Mouse (Mus musculus) gastrocnemius, adult 2 months (tissue): ENCODE measurements around the gene Guk1. TPM values are rescaled to one million over a fixed set of nuclear protein-coding genes. Genes with fewer than 3 reads are reported as not detected.

ENCODE experiments used
- DNase-seq: peaks from one replicate; pipeline ENCODE4 v3.0.0; 2022
- H3K27ac ChIP-seq: fragments of 200-600 bp; 2 replicates; pipeline ENCODE4 v1.8.1; 2022; ENCODE audit warnings: mild to moderate bottlenecking
- H3K4me3 ChIP-seq: fragments of 200-600 bp; 2 replicates; pipeline ENCODE4 v1.8.1; 2022; ENCODE audit warnings: mild to moderate bottlenecking, moderate library complexity
- CTCF ChIP-seq: fragments of 200-600 bp; IDR thresholded peaks from 2 replicates; pipeline ENCODE4 v1.8.1; 2022; ENCODE audit warnings: antibody characterized with exemption, mild to moderate bottlenecking, moderate library complexity
- intact Hi-C: fragments of 180-260 bp; cut with DNase I; formaldehyde crosslinking; loops from one replicate; pipeline ENCODE4 v1.15.1; 2025
- total RNA-seq, 2 experiments: library from RNA; stranded (reverse); gene quantifications; 2 replicates each; pipeline ENCODE4 v1.2.3; 2021

Gene Guk1
- total RNA-seq, 2 experiments from 2014 or later = 25.4 to 28.7 TPM

- no peak overlapping the region for H3K27ac ChIP-seq
- no peak overlapping the region for H3K4me3 ChIP-seq
- intact Hi-C loops = no loop called here
- peak; percentile 14 for DNase-seq
- TF ChIP-seq CTCF = peak; percentile 39
Measured at GRCm38 (mm10) chr11:59151729-59152128, 40.3 kb downstream of the Guk1 start.

DNA sequence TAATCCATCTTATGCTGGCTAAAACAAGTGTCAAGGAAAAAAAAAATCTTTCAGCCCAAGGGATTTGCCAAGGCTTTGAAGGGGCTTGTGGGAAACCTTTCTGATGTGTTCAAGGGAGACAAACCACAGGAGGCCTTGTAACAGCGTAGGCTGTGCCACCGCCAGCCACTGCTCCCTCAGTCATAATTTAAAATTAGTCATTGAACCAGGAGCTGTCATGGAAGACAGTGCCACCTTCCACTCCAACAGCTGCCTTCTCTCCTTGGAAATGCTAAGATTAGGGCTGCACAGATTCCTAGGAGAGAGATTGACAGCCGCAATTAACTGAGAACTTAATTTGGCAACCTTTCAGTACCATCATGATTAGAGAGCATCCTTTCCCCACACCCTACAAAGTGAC is 42.7 kb downstream of the Guk1 start:
- no peak for TF ChIP-seq CTCF
- intact Hi-C loops = no loop called here
- Histone ChIP-seq H3K4me3 (no peak overlapping the region), H3K27ac (no peak overlapping the region)
- DNase-seq = peak; percentile 14

DNA sequence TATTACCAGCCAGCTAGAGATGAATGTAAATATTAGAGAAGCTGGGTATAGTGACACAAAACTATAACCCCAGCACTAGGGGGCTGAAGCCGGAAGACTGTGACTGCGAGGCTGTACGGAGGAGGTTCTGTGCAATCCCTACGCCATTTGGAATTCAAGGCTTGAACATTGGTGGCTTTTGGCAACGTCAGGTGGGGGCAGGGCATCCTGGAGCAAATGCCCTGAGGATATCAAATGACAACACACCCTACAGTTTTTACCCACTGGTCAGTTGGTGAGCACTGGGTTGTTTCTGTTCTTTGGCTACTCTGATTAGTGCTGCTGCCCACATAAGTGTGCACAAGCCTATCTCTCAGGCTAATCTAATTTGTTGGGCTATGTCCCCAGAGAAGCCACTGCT is 49.0 kb downstream of the Guk1 start:
- Histone ChIP-seq H3K4me3 (no peak overlapping the region; the same call in 1 of the 2 replicates), H3K27ac (peak overlapping the region; percentile 99)
- peak; percentile 64 for DNase-seq
- no peak for TF ChIP-seq CTCF
- intact Hi-C loops = no loop called here

- TF ChIP-seq CTCF = no peak
- Histone ChIP-seq H3K4me3 (peak overlapping the region; percentile 55), H3K27ac (peak overlapping the region; percentile 99)
- DNase-seq = peak; percentile 52
- intact Hi-C loops = no loop called here
Measured at GRCm38 (mm10) chr11:59141772-59142370, 50.1 kb downstream of the Guk1 start.

- DNase-seq = peak; percentile 89
- Histone ChIP-seq H3K4me3 (peak overlapping the region; percentile 76), H3K27ac (peak overlapping the region; percentile 99)
- TF ChIP-seq CTCF = no peak
- intact Hi-C loops = loop anchor here (1.0 kb wide), 1 partner anchor 24 kb away; the partner anchor contains the start of gene Iba57
Measured at GRCm38 (mm10) chr11:59138537-59139486, 53.2 kb downstream of the Guk1 start.

- peak overlapping the region; percentile 76 for H3K4me3 ChIP-seq
- peak; percentile 77 for DNase-seq
- no peak for TF ChIP-seq CTCF
- H3K27ac ChIP-seq = peak overlapping the region; percentile 99
- intact Hi-C loops = no loop called here
Measured at GRCm38 (mm10) chr11:59136994-59137706, 54.9 kb downstream of the Guk1 start.

- TF ChIP-seq CTCF = no peak
- Histone ChIP-seq H3K4me3 (peak within 1 kb of the TSS; percentile 76), H3K27ac (peak within 1 kb of the TSS; percentile 99)
- peak; percentile 67 for DNase-seq
- intact Hi-C loops = no loop called here
Measured at GRCm38 (mm10) chr11:59135904-59136452, 56.0 kb downstream of the Guk1 start, which contains the start of gene Obscn. Gene Obscn, minus strand, starts transcription at chr11:59136402.

DNA sequence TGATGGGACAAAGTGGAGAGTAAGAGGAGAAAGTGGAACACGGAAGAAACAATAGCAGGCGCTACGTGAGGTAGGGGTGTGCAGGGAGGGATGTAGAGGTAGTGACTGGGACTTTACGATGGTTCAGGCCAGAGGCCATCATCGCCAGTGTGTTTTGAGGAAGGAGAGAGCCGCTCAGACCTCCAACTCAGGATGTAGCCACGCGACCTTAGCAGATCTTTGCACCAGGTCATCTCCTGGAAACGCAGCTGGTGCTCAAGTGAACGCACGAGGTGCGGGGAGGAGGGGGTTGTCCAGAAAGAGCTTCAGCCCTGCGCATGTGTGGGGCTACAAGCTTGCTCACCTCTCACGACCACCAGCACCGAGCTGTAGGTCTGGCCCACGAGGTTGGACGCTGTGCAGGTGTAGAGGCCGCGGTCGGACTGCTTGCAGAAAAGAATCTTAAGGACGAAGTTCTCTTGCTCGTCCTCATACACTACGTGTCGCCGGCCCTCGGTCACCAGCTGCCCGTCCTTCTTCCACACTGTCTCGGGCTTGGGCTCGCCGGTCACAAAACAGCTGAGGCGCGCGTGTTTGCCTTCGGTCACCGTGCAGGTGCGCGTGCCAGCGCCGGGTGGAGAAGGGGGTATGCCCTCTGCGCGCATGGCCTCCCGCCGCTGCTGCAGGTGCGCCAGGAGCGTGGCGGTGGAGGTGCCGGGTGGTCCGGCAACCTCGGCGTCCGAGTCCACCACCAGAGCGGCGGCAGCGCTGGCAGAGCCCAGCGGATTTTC is 56.8 kb downstream of the Guk1 start:
- peak; percentile 72 for DNase-seq
- intact Hi-C loops = no loop called here

GRCm38 (mm10) chr11:59134373-59134997 is 57.5 kb downstream of the Guk1 start:
- Histone ChIP-seq H3K4me3 (peak overlapping the region; percentile 76), H3K27ac (peak overlapping the region; percentile 99)
- DNase-seq = no peak
- no peak for TF ChIP-seq CTCF
- intact Hi-C loops = no loop called here

More for the DNA sequence above, 56.8 kb downstream of the Guk1 start:
- Histone ChIP-seq H3K27ac (peak overlapping the region; percentile 99), H3K4me3 (peak overlapping the region; percentile 76)
- no peak for TF ChIP-seq CTCF

Other genes with a start within 250 kb of the Guk1 start
- not detected for gene Hist3h2ba, start 243.3 kb downstream of the Guk1 start, total RNA-seq
- 10 to 100 TPM; 10.5 to 11.3 TPM for gene Hist3h2a, start 237.5 kb downstream of the Guk1 start, total RNA-seq
- under 1 TPM; 0.08 to 0.33 TPM for gene Trim17, start 237.5 kb downstream of the Guk1 start, total RNA-seq
- 1 to 10 TPM; 7.2 to 7.9 TPM for gene Trim11, start 214.1 kb downstream of the Guk1 start, total RNA-seq
- gene Obscn, start 55.8 kb downstream of the Guk1 start, total RNA-seq = 1,000 to 10,000 TPM; 1,792 to 1,942 TPM
- 1 to 10 TPM; 6.7 to 9.3 TPM for gene Iba57, start 28.5 kb downstream of the Guk1 start, total RNA-seq
- under 1 TPM; 0.10 to 0.20 TPM for gene Gjc2, start 9.0 kb downstream of the Guk1 start, total RNA-seq
- gene Mrpl55, start 10.3 kb upstream of the Guk1 start, total RNA-seq = 10 to 100 TPM; 49.7 to 71.0 TPM
- 1 to 10 TPM; 2.6 to 3.0 TPM for gene 2310033P09Rik, start 16.1 kb upstream of the Guk1 start, total RNA-seq
- gene Arf1, start 36.1 kb upstream of the Guk1 start, total RNA-seq = 100 to 1,000 TPM; 226 to 229 TPM
- not detected for gene Wnt3a, start 98.5 kb upstream of the Guk1 start, total RNA-seq
- 1 to 10 TPM; 7.8 to 9.7 TPM for gene Wnt9a, start 114.7 kb upstream of the Guk1 start, total RNA-seq
- gene Prss38, start 183.4 kb upstream of the Guk1 start, total RNA-seq = not detected